8 mouse cellular contexts compared by ENCODE assay signal in the genomic region with DNA sequence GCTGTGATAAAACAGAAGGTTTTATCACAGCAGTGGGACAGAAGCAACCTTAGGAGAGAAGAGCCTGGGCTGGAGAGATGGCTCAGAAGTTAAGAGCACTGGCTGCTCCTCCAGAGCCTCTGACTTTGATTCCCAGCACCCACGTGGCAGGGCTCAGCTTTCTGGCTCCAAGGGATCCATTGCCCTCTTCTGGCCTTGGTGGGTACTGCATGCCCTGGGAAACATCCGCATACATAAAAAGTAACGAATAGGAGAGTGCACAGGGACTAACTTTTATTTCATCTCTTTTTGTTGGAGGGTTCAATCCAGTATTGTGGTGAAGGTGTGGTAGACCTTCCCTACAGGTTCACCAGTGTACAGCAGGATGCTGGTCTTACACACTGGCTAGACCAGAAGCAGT.
DNase-seq lines count a peak whose midpoint lies in the region.

No protein-coding gene starts in this region.

- DNase-seq in gastrocnemius, postnatal 14 days = peak; percentile 26
- DNase-seq in gastrocnemius, postnatal 4 days (ENCODE audit: low spot score in 2 of 2) = no peak
- peak; percentile 11 for DNase-seq in urinary bladder, postnatal 14 days (ENCODE audit: low spot score)
- DNase-seq in urinary bladder, adult 2 months (ENCODE audit: low spot score) = no peak
- DNase-seq in kidney, postnatal 10 days = peak; percentile 68
- DNase-seq in thymus, postnatal 25 days = peak; percentile 39
- no peak for DNase-seq in spleen, adult 12 weeks (ENCODE audit: low spot score)
- DNase-seq in spleen, postnatal 36 days (ENCODE audit: low spot score in 2 of 2) = no peak

- intact Hi-C loops in gastrocnemius, postnatal 14 days (cut with DNase I; ENCODE audit: low total_unique reads) = no loop called here

Comparison
In these comparisons a context has a peak if more than half of its experiments do, and no peak if none do; other contexts are left out.
1. DNase-seq: peak in gastrocnemius, postnatal 14 days (single experiment), urinary bladder, postnatal 14 days (single experiment), kidney, postnatal 10 days (single experiment) and thymus, postnatal 25 days (single experiment); none in gastrocnemius, postnatal 4 days (0 of 2), urinary bladder, adult 2 months (single experiment), spleen, adult 12 weeks (single experiment) and spleen, postnatal 36 days (0 of 2).